ENCODE assay signal across 7 mouse cellular contexts in the genomic region with DNA sequence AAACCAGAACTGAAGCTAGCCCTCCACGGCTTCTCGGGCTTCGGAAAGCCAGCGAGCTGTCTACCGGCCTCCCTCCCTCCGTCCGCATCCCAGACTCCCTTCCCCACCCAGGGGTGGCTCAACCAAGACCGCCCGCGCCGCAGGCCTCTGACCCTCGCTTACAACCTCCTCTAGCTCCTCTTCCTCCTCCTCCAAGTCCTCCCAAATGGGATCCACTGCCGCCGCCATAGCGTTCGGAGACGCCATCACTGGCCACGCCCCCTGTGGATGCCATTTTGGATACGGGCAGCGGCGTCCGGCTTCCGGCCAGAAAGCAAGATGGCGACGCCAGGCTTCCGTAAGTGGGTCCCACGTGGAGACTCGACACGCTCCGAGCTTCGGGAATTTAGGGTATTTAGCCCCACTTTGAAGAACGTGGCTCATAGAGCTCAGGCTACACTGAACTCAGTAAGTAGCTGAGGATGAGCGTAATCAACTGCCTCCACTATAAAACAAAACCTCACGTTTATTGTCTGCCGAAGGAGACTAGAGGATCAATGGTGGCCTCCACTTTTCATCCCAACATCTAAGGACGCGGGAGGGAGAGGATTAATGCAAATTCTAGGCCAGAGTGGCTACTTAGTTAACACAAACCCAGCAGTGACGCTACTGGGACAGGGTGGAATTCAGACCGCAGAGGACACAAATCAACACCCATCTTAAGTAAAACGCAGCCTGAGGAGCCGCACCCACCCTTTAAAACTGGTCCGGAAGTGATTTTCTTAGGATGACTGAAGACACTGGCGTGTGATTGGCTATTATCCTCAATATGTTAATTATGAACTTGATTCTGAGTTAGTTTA. TPM values are rescaled to one million over a fixed set of nuclear protein-coding genes. Genes with fewer than 3 reads are reported as not detected.
DNase-seq lines count a peak whose midpoint lies in the region; ATAC-seq and TF ChIP-seq lines count a peak whose summit lies in the region.

Gene Gtf3c6 (minus strand): TSS at position 695 of the 842 bp plus-strand sequence.

- peak; percentile 92 for DNase-seq in adrenal gland, postnatal 25 days
- DNase-seq in heart, adult 18-20 months, result peak; percentile 93 to 99
- DNase-seq in kidney, adult 2 months, result peak; percentile 95
- peak; percentile 90 to 93 for DNase-seq in spleen, adult 2 months (ENCODE audit: low read depth in 1 of 2, low spot score in 2 of 2)

- H3K36me3 ChIP-seq in embryonic facial prominence, embryonic 12.5 days, result peaks cover 19% of the 10 kb centered on the region
- H3K36me3 ChIP-seq in kidney, adult 2 months (ENCODE audit: control insufficient read depth, insufficient read depth, low read length), result peaks cover 1% of the 10 kb centered on the region; the same call in 1 of the 2 replicates
- peaks cover 21% of the 10 kb centered on the region for H3K36me3 ChIP-seq in limb, embryonic 12.5 days
- peaks cover 11% of the 10 kb centered on the region for H3K36me3 ChIP-seq in midbrain, embryonic 15.5 days (replicated peaks)
- peaks cover 5% of the 10 kb centered on the region for H3K36me3 ChIP-seq in spleen, adult 2 months (ENCODE audit: control insufficient read depth, insufficient read depth, low read length)

- H3K27me3 ChIP-seq in embryonic facial prominence, embryonic 12.5 days, result no peaks in the 10 kb centered on the region
- no peaks in the 10 kb centered on the region for H3K27me3 ChIP-seq in kidney, adult 2 months (replicated peaks; ENCODE audit: control insufficient read depth, insufficient read depth, low read length)
- H3K27me3 ChIP-seq in limb, embryonic 12.5 days, result no peaks in the 10 kb centered on the region
- no peaks in the 10 kb centered on the region for H3K27me3 ChIP-seq in midbrain, embryonic 15.5 days (replicated peaks)
- H3K27me3 ChIP-seq in spleen, adult 2 months (ENCODE audit: control insufficient read depth, insufficient read depth, low read length), result no peaks in the 10 kb centered on the region

- peak within 1 kb of the TSS; percentile 83 for H3K9ac ChIP-seq in embryonic facial prominence, embryonic 12.5 days
- peak within 1 kb of the TSS; percentile 89 for H3K9ac ChIP-seq in limb, embryonic 12.5 days (replicated peaks)
- H3K9ac ChIP-seq in midbrain, embryonic 15.5 days, result peak within 1 kb of the TSS; percentile 88

- 0 out of 2 replicates have a peak, but pooled peaks have one; percentile 26 for ATAC-seq in embryonic facial prominence, embryonic 12.5 days (ENCODE audit: insufficient number of reproducible peaks, insufficient read depth, low FRiP score, low TSS enrichment)
- ATAC-seq in limb, embryonic 12.5 days (ENCODE audit: insufficient number of reproducible peaks, insufficient read depth, low FRiP score, low TSS enrichment, low read depth), result peak; percentile 49
- peak; percentile 87 for ATAC-seq in midbrain, embryonic 15.5 days (replicated peaks)

- H3K9me3 ChIP-seq in embryonic facial prominence, embryonic 12.5 days, result no peaks in the 10 kb centered on the region
- no peaks in the 10 kb centered on the region for H3K9me3 ChIP-seq in limb, embryonic 12.5 days
- H3K9me3 ChIP-seq in midbrain, embryonic 15.5 days, result no peaks in the 10 kb centered on the region

- H3K4me1 ChIP-seq in embryonic facial prominence, embryonic 12.5 days, result peaks cover 13% of the 10 kb centered on the region; the same call in 1 of the 2 replicates
- H3K4me1 ChIP-seq in kidney, adult 2 months (ENCODE audit: control insufficient read depth, insufficient read depth, low read length), result no peaks in the 10 kb centered on the region; the same call in 1 of the 2 replicates
- H3K4me1 ChIP-seq in limb, embryonic 12.5 days (replicated peaks), result peaks cover 8% of the 10 kb centered on the region; the same call in 1 of the 2 replicates
- H3K4me1 ChIP-seq in midbrain, embryonic 15.5 days, result peaks cover 13% of the 10 kb centered on the region
- H3K4me1 ChIP-seq in spleen, adult 2 months (ENCODE audit: control insufficient read depth, insufficient read depth, insufficient read length), result no peaks in the 10 kb centered on the region

- H3K4me3 ChIP-seq in embryonic facial prominence, embryonic 12.5 days, result peak within 1 kb of the TSS; percentile 68
- H3K4me3 ChIP-seq in kidney, adult 2 months (ENCODE audit: insufficient read depth, low read depth, low read length), result peak within 1 kb of the TSS; percentile 97
- H3K4me3 ChIP-seq in limb, embryonic 12.5 days (replicated peaks), result peak within 1 kb of the TSS; percentile 72
- H3K4me3 ChIP-seq in midbrain, embryonic 15.5 days, result peak within 1 kb of the TSS; percentile 75
- peak within 1 kb of the TSS; percentile 99 for H3K4me3 ChIP-seq in spleen, adult 2 months (ENCODE audit: extremely low read depth, insufficient read depth, insufficient read length)

- H3K4me2 ChIP-seq in embryonic facial prominence, embryonic 12.5 days (replicated peaks), result peak within 1 kb of the TSS; percentile 64
- peak within 1 kb of the TSS; percentile 72 for H3K4me2 ChIP-seq in limb, embryonic 12.5 days
- peak within 1 kb of the TSS; percentile 53 for H3K4me2 ChIP-seq in midbrain, embryonic 15.5 days

- TF ChIP-seq POLR2A in kidney, adult 2 months (IDR thresholded peaks at IDR 0.05; ENCODE audit: low read depth, low read length), result no peak
- TF ChIP-seq POLR2A in spleen, adult 2 months (IDR thresholded peaks at IDR 0.05; ENCODE audit: low read depth, low read length), result peak; percentile 85

- no peak for TF ChIP-seq CTCF in kidney, adult 2 months (conservative IDR thresholded peaks at IDR 0.05; ENCODE audit: insufficient read depth, insufficient read length, low read depth, low read length)
- TF ChIP-seq CTCF in spleen, adult 2 months (IDR thresholded peaks at IDR 0.05; ENCODE audit: extremely low read depth, insufficient read depth, insufficient read length, insufficient replicate concordance), result no peak

- peak within 1 kb of the TSS; percentile 96 for H3K27ac ChIP-seq in embryonic facial prominence, embryonic 12.5 days
- peak within 1 kb of the TSS; percentile 89 for H3K27ac ChIP-seq in kidney, adult 2 months (ENCODE audit: insufficient read depth, low read depth, low read length)
- H3K27ac ChIP-seq in limb, embryonic 12.5 days, result peak within 1 kb of the TSS; percentile 96
- H3K27ac ChIP-seq in midbrain, embryonic 15.5 days, result peak within 1 kb of the TSS; percentile 94
- peak within 1 kb of the TSS; percentile 98 for H3K27ac ChIP-seq in spleen, adult 2 months (ENCODE audit: insufficient read depth, low read length)

- under 1% methylated on average over 43 of the region's 43 CpGs for WGBS in embryonic facial prominence, embryonic 12.5 days
- under 1% methylated on average over 43 of the region's 43 CpGs for WGBS in kidney, adult 2 months
- under 1% methylated on average over 43 of the region's 43 CpGs for WGBS in limb, embryonic 12.5 days
- under 1% methylated on average over 43 of the region's 43 CpGs for WGBS in midbrain, embryonic 15.5 days
- WGBS in spleen, adult 2 months, result under 1% methylated on average over 43 of the region's 43 CpGs

RNA-seq across cellular contexts. Expression of gene Gtf3c6, which starts in this region (rescaled TPM):
- 40.8 and 63.8 TPM in 2 replicates for total RNA-seq in adrenal gland, postnatal 25 days (2021)
- polyA plus RNA-seq in embryonic facial prominence, embryonic 12.5 days (2016; fragmentation: Nextera tagmentation; extraction: Ambion mirVana), result 137 and 145 TPM in 2 replicates
- 10 to 100 TPM; 19.9 to 28.8 TPM for total RNA-seq in heart, adult 18-20 months (2021)
- polyA plus RNA-seq in kidney, adult 2 months (2012; rRNA removed), result 9.5 and 11.7 TPM in 2 replicates
- polyA plus RNA-seq in limb, embryonic 12.5 days (2016; fragmentation: Nextera tagmentation; extraction: Ambion mirVana), result 158 and 163 TPM in 2 replicates
- 78.8 and 80.0 TPM in 2 replicates for polyA plus RNA-seq in midbrain, embryonic 15.5 days (2015; fragmentation: Nextera tagmentation; extraction: Ambion mirVana)
- 2.9 and 3.4 TPM in 2 replicates for polyA plus RNA-seq in spleen, adult 2 months (2012; rRNA removed)

Comparison
In these comparisons a context has a peak if more than half of its experiments do, and no peak if none do; other contexts are left out.
1. Peak in every context shown above with its lines: DNase-seq, ATAC-seq, H3K4me3 ChIP-seq and H3K27ac ChIP-seq.
2. ATAC-seq: peak in every context shown above with its lines; median percentile 87 in midbrain, embryonic 15.5 days; 49 in limb, embryonic 12.5 days; 26 in embryonic facial prominence, embryonic 12.5 days.